Mouse (Mus musculus): Measurements from ENCODE around the gene Gm10645. TPM values are rescaled to one million over a fixed set of nuclear protein-coding genes. Genes with fewer than 3 reads are reported as not detected.

Gm10645 gene
- total and polyA plus RNA-seq, 3 experiments = not detected

GRCm38 (mm10) chr8:83149124-83149523 lies 16.8 kb downstream of the Gm10645 start:
- Histone ChIP-seq H3K79me2 (ENCODE audit: control insufficient read depth, insufficient read depth, low read length, poor library complexity) (no peaks in the 10 kb centered on the region), H3K27me3 (ENCODE audit: control insufficient read depth in 1 of 2, insufficient read depth in 2 of 2, low read length in 2 of 2) (no peaks in the 10 kb centered on the region), H3K4me1 (ENCODE audit: control insufficient read depth in 1 of 2, insufficient read depth in 2 of 2, low read length in 2 of 2) (no peaks in the 10 kb centered on the region), H3K9ac (ENCODE audit: control insufficient read depth, low read depth, low read length, poor library complexity, severe bottlenecking) (no peak overlapping the region), H3K36me3 (ENCODE audit: control insufficient read depth in 1 of 2, insufficient read depth in 2 of 2, low read length in 2 of 2) (no peaks in the 10 kb centered on the region), H3K9me3 (replicated peaks; ENCODE audit: insufficient read depth, low read length) (no peaks in the 10 kb centered on the region), H3K4me3 (ENCODE audit: control insufficient read depth in 1 of 2, insufficient read depth in 1 of 2, low read depth in 2 of 2, low read length in 2 of 2) (no peak overlapping the region), H3K27ac (ENCODE audit: control insufficient read depth, low read depth, low read length) (no peak overlapping the region)
- TF ChIP-seq MYB (IDR thresholded peaks at IDR 0.05; ENCODE audit: low read depth, low read length) (no peak), TBP (IDR thresholded peaks at IDR 0.05; ENCODE audit: low read depth, low read length) (no peak), CTCF (IDR thresholded peaks at IDR 0.05 in 2 of 3, conservative IDR thresholded peaks at IDR 0.05 in 1 of 3; ENCODE audit: control insufficient read depth in 1 of 3, insufficient read depth in 1 of 3, low read depth in 2 of 3, low read length in 3 of 3, poor library complexity in 1 of 3, severe bottlenecking in 1 of 3) (no peak), SMC3 (IDR thresholded peaks at IDR 0.05; ENCODE audit: low read depth, low read length) (no peak), USF1 (IDR thresholded peaks at IDR 0.05; ENCODE audit: low read depth, low read length) (no peak), POLR2A (IDR thresholded peaks at IDR 0.05; ENCODE audit: control insufficient read depth in 1 of 2, insufficient read depth in 1 of 2, low read depth in 1 of 2, low read length in 2 of 2, poor library complexity in 1 of 2) (no peak), TCF12 (IDR thresholded peaks at IDR 0.05; ENCODE audit: low read depth, low read length) (no peak), ZNF384 (IDR thresholded peaks at IDR 0.05; ENCODE audit: low read depth, low read length) (no peak), ZMIZ1 (IDR thresholded peaks at IDR 0.05; ENCODE audit: low read depth, low read length) (no peak), GATA1 (IDR thresholded peaks at IDR 0.05; ENCODE audit: low read depth, low read length) (no peak), CHD1 (IDR thresholded peaks at IDR 0.05; ENCODE audit: low read depth, low read length) (no peak), POLR2AphosphoS5 (IDR thresholded peaks at IDR 0.05; ENCODE audit: borderline replicate concordance, low read depth, low read length) (no peak)
- no peak for DNase-seq (ENCODE audit: low read depth, low spot score)

- no peaks in the 10 kb centered on the region for H3K27me3 ChIP-seq (ENCODE audit: control insufficient read depth in 1 of 2, insufficient read depth in 2 of 2, low read length in 2 of 2)
- TF ChIP-seq MAZ (IDR thresholded peaks at IDR 0.05; ENCODE audit: low read depth, low read length) (no peak), TBP (IDR thresholded peaks at IDR 0.05; ENCODE audit: low read depth, low read length) (no peak), POLR2A (IDR thresholded peaks at IDR 0.05; ENCODE audit: control insufficient read depth in 1 of 2, insufficient read depth in 1 of 2, low read depth in 1 of 2, low read length in 2 of 2, poor library complexity in 1 of 2) (no peak), TAL1 (IDR thresholded peaks at IDR 0.05; ENCODE audit: low read length) (no peak), NELFE (IDR thresholded peaks at IDR 0.05; ENCODE audit: low read depth, low read length) (no peak), SMC3 (IDR thresholded peaks at IDR 0.05; ENCODE audit: low read depth, low read length) (no peak), MYC (IDR thresholded peaks at IDR 0.05; ENCODE audit: low read depth, low read length) (no peak), SIN3A (IDR thresholded peaks at IDR 0.05; ENCODE audit: low read length) (no peak), POLR2AphosphoS5 (IDR thresholded peaks at IDR 0.05; ENCODE audit: borderline replicate concordance, low read depth, low read length) (no peak), ZMIZ1 (IDR thresholded peaks at IDR 0.05; ENCODE audit: low read depth, low read length) (no peak), MAFK (IDR thresholded peaks at IDR 0.05; ENCODE audit: borderline replicate concordance, low read depth, low read length) (no peak), E2F4 (IDR thresholded peaks at IDR 0.05; ENCODE audit: borderline replicate concordance, low read depth, low read length) (no peak), BHLHE40 (IDR thresholded peaks at IDR 0.05; ENCODE audit: borderline replicate concordance, low read depth, low read length) (no peak), ZC3H11A (IDR thresholded peaks at IDR 0.05; ENCODE audit: low read depth, low read length) (no peak), MYB (IDR thresholded peaks at IDR 0.05; ENCODE audit: low read depth, low read length) (no peak), UBTF (IDR thresholded peaks at IDR 0.05; ENCODE audit: borderline replicate concordance, insufficient read depth, low read depth, low read length) (no peak), GABPA (IDR thresholded peaks at IDR 0.05; ENCODE audit: low read depth, low read length) (no peak)
- H3K79me2 ChIP-seq (ENCODE audit: control insufficient read depth, insufficient read depth, low read length, poor library complexity) = no peaks in the 10 kb centered on the region
- H3K9me3 ChIP-seq (replicated peaks; ENCODE audit: insufficient read depth, low read length) = no peaks in the 10 kb centered on the region
- no peaks in the 10 kb centered on the region for H3K4me1 ChIP-seq (ENCODE audit: control insufficient read depth in 1 of 2, insufficient read depth in 2 of 2, low read length in 2 of 2)
- DNase-seq (ENCODE audit: low read depth, low spot score) = no peak
- H3K4me3 ChIP-seq (ENCODE audit: control insufficient read depth in 1 of 2, insufficient read depth in 1 of 2, low read depth in 2 of 2, low read length in 2 of 2) = no peak overlapping the region
- H3K36me3 ChIP-seq (ENCODE audit: control insufficient read depth in 1 of 2, insufficient read depth in 2 of 2, low read length in 2 of 2) = no peaks in the 10 kb centered on the region
- H3K27ac ChIP-seq (ENCODE audit: control insufficient read depth, low read depth, low read length) = no peak overlapping the region
- H3K9ac ChIP-seq (ENCODE audit: control insufficient read depth, low read depth, low read length, poor library complexity, severe bottlenecking) = no peak overlapping the region
Observed at GRCm38 (mm10) chr8:83145421-83145820, 20.5 kb downstream of the Gm10645 start.
